Mouse (Mus musculus) spleen, adult 2 months (tissue): ENCODE measurements around the gene Plin2. TPM values are rescaled to one million over a fixed set of nuclear protein-coding genes. Genes with fewer than 3 reads are reported as not detected.

ENCODE experiments used
- DNase-seq, 2 experiments: peaks; one replicate each; pipeline versions ENCODE4 v3.0.0 to v3.0.0-alpha.2; 2012 to 2021; ENCODE audit warnings: low spot score in 2 of 2, low read depth in 1 of 2
- H3K27ac ChIP-seq: fragments of 200-500 bp; 2 replicates; pipeline ENCODE4 v1.5.1; 2012; ENCODE audit warnings: low read length, inconsistent platforms; ENCODE audit not compliant: insufficient read depth
- H3K27me3 ChIP-seq: fragments of 200-500 bp; 2 replicates; pipeline ENCODE4 v1.6.1; 2012; ENCODE audit warnings: mild to moderate bottlenecking, moderate library complexity, low read length, inconsistent platforms; ENCODE audit not compliant: control insufficient read depth, insufficient read depth
- H3K36me3 ChIP-seq: fragments of 200-500 bp; 2 replicates; pipeline ENCODE4 v1.6.1; 2012; ENCODE audit warnings: mild to moderate bottlenecking, low read length, inconsistent platforms; ENCODE audit not compliant: control insufficient read depth, insufficient read depth
- H3K4me1 ChIP-seq: fragments of 200-500 bp; 2 replicates; pipeline ENCODE4 v1.6.1; 2011; ENCODE audit warnings: inconsistent platforms; ENCODE audit not compliant: control insufficient read depth, insufficient read depth, insufficient read length
- H3K4me3 ChIP-seq: fragments of 200-500 bp; 2 replicates; pipeline ENCODE4 v1.5.1; 2011; ENCODE audit warnings: mild to moderate bottlenecking, inconsistent platforms; ENCODE audit not compliant: insufficient read depth, insufficient read length; ENCODE audit errors: extremely low read depth
- CTCF ChIP-seq: fragments of 200-500 bp; IDR thresholded peaks from 2 replicates; pipeline ENCODE4 v1.5.1; 2011; ENCODE audit warnings: mild to moderate bottlenecking, inconsistent platforms; ENCODE audit not compliant: insufficient read depth, insufficient read length, insufficient replicate concordance; ENCODE audit errors: extremely low read depth
- POLR2A ChIP-seq: fragments of 200-500 bp; IDR thresholded peaks from 2 replicates; pipeline ENCODE4 v1.6.1; 2011; ENCODE audit warnings: low read depth, low read length, inconsistent platforms
- WGBS: fragments of 180-500 bp; shearing (Covaris S2); methylation state at CpG from one replicate; pipeline ENCODE4 v1.1.7; 2018; 5-methylcytosine and 5-hydroxymethylcytosine counted together
- polyA plus RNA-seq: library from polyadenylated mRNA; depleted of rRNA; stranded (reverse); fragments of >200 nt; gene quantifications from 2 replicates; pipeline ENCODE4 v1.2.3, GENCODE M21; 2012; rRNA removed

Gene Plin2
- polyA plus RNA-seq = 40.5 and 41.3 TPM in 2 replicates

GRCm38 (mm10) chr4:86669780-86670201 lies at the start of gene Plin2:
Gene Plin2, minus strand, starts transcription at chr4:86670060.
- peak in 1 of 2 experiments; percentile 47 for DNase-seq
- H3K4me1 ChIP-seq = peaks cover 5% of the 10 kb centered on the region; the same call in 1 of the 2 replicates
- no peaks in the 10 kb centered on the region for H3K27me3 ChIP-seq
- H3K36me3 ChIP-seq = 0 out of 2 replicates have a peak, but pooled peaks cover 1% of the 10 kb centered on the region
- peak within 1 kb of the TSS; percentile 80 for H3K4me3 ChIP-seq
- peak within 1 kb of the TSS; percentile 41 for H3K27ac ChIP-seq
- no peak for TF ChIP-seq CTCF
- TF ChIP-seq POLR2A = no peak
- under 1% methylated on average over 18 of the region's 18 CpGs for WGBS

- Histone ChIP-seq H3K27me3 (no peaks in the 10 kb centered on the region), H3K36me3 (no peaks in the 10 kb centered on the region), H3K27ac (no peak overlapping the region), H3K4me3 (no peak overlapping the region), H3K4me1 (no peaks in the 10 kb centered on the region)
- no peak for DNase-seq
- TF ChIP-seq POLR2A (no peak), CTCF (no peak)
- WGBS = 74% methylated on average over 4 of the region's 4 CpGs
Observed at GRCm38 (mm10) chr4:86718878-86719577, 49.2 kb upstream of the Plin2 start.

DNA sequence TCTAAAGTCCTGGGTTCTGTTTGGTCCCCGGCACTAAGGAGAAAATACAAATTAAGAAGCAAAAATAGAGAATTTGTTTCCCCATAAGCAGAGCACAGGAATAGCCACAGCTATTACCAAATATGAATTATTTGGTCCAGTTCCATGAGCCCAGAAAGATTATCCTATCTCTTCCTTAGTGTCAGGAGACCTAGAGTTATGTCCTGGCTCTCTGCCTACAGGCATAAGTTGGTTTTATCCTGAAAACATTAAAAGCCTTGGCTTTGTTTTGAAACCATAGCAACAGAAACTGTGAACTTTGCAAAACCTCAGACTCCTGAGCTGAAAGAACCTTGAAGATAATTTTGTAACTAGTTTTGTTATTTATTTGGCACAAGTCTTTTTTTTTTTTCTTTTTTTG lies 47.3 kb upstream of the Plin2 start:
- no peak overlapping the region for H3K27ac ChIP-seq
- no peak for DNase-seq

DNA sequence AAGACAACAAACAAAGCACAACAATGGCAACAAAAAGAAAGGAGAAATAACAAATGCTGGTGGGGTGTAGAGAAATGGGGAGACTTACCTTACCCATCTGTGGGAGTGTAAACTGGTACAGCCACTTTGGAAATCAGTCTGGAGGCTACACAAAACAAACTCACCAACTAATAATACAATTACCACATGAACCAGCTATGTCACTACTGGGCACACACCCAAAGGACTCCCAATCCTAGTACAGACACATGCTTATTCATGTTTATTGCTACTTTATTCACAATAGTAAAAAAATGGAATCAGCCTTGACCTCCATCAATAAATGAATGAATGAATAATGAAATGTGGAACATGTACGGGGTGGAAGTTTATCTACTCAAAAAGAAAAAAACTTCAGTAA lies 45.5 kb upstream of the Plin2 start:
- WGBS = 87% methylated on average over 1 of the region's 1 CpGs
- no peak overlapping the region for H3K27ac ChIP-seq

More for the DNA sequence above, 47.3 kb upstream of the Plin2 start:
- 86% methylated on average over 1 of the region's 1 CpGs for WGBS
- H3K4me1 ChIP-seq = peaks cover 3% of the 10 kb centered on the region; the same call in 1 of the 2 replicates
- no peak for TF ChIP-seq POLR2A
- no peak for TF ChIP-seq CTCF
- no peaks in the 10 kb centered on the region for H3K27me3 ChIP-seq
- H3K4me3 ChIP-seq = no peak overlapping the region
- no peaks in the 10 kb centered on the region for H3K36me3 ChIP-seq

DNA sequence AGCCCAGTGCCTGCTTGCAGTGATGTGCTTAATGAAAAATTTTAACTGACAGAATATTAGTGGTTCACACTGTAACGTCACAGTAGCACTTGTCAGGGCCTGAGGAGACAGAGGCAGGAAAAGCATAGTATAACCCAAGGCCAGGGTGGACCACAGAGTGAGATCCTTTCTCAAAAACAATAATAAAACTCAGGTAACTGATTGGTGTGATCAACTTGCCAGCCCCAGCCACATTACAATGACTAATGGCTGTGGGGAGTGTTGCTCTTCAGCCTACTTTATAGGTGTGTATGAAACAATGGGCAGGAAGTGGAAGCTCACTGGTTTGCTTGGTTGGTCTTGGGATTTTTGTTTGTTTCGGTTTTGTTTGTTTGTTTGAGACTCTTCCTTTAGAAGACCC lies 43.7 kb upstream of the Plin2 start:
- Histone ChIP-seq H3K4me1 (peaks cover 3% of the 10 kb centered on the region; the same call in 1 of the 2 replicates), H3K36me3 (no peaks in the 10 kb centered on the region), H3K4me3 (no peak overlapping the region), H3K27ac (no peak overlapping the region), H3K27me3 (no peaks in the 10 kb centered on the region)
- no peak for DNase-seq
- 78% methylated on average over 2 of the region's 2 CpGs for WGBS
- TF ChIP-seq POLR2A (no peak), CTCF (no peak)

More for the DNA sequence above, 45.5 kb upstream of the Plin2 start:
- peaks cover 3% of the 10 kb centered on the region; the same call in 1 of the 2 replicates for H3K4me1 ChIP-seq
- DNase-seq = no peak
- H3K4me3 ChIP-seq = no peak overlapping the region
- H3K27me3 ChIP-seq = no peaks in the 10 kb centered on the region
- no peaks in the 10 kb centered on the region for H3K36me3 ChIP-seq
- no peak for TF ChIP-seq CTCF
- TF ChIP-seq POLR2A = no peak

GRCm38 (mm10) chr4:86712751-86713195 lies 42.9 kb upstream of the Plin2 start:
- Histone ChIP-seq H3K4me1 (peaks cover 3% of the 10 kb centered on the region; the same call in 1 of the 2 replicates), H3K36me3 (no peaks in the 10 kb centered on the region), H3K27ac (peak overlapping the region; percentile 34; the same call in 1 of the 2 replicates), H3K4me3 (no peak overlapping the region), H3K27me3 (no peaks in the 10 kb centered on the region)
- WGBS = 61% methylated on average over 12 of the region's 12 CpGs
- TF ChIP-seq POLR2A (no peak), CTCF (no peak)
- no peak for DNase-seq
